Mouse (Mus musculus) midbrain, embryonic 10.5 days (tissue): ENCODE results near the gene Cxcl17. TPM values are rescaled to one million over a fixed set of nuclear protein-coding genes. Genes with fewer than 3 reads are reported as not detected.
"Not testable (repeated sequence)": the region's sequence is repeated elsewhere in the genome, so short reads cannot be mapped to it uniquely, and the experiment has no call there.

ENCODE experiments used
- DNase-seq: peaks from one replicate; pipeline ENCODE4 v3.0.0-alpha.2; 2017; ENCODE audit warnings: low spot score
- H3K27ac ChIP-seq: fragments of 300-500 bp; sonication (generic); replicated peaks from 2 replicates; pipeline ENCODE4 v1.5.1; 2016; ENCODE audit warnings: mild to moderate bottlenecking
- H3K27me3 ChIP-seq: fragments of 300-500 bp; sonication (generic); 2 replicates; pipeline ENCODE4 v1.6.1; 2016; ENCODE audit warnings: low read depth, mild to moderate bottlenecking; ENCODE audit not compliant: poor library complexity, severe bottlenecking
- H3K36me3 ChIP-seq: fragments of 300-500 bp; sonication (generic); 2 replicates; pipeline ENCODE4 v1.6.1; 2016; ENCODE audit warnings: mild to moderate bottlenecking, moderate library complexity
- H3K4me1 ChIP-seq: fragments of 300-500 bp; sonication (generic); 2 replicates; pipeline ENCODE4 v1.6.1; 2016
- H3K4me3 ChIP-seq: fragments of 300-500 bp; sonication (generic); 2 replicates; pipeline ENCODE4 v1.5.1; 2016; ENCODE audit warnings: mild to moderate bottlenecking, moderate library complexity
- H3K9me3 ChIP-seq: fragments of 300-500 bp; sonication (generic); replicated peaks from 2 replicates; pipeline ENCODE4 v1.6.1; 2016; ENCODE audit warnings: mild to moderate bottlenecking
- WGBS: fragments of 180-500 bp; shearing (Covaris S2); methylation state at CpG from one replicate; pipeline ENCODE4 v1.1.7; 2016; 5-methylcytosine and 5-hydroxymethylcytosine counted together
- polyA plus RNA-seq: library from polyadenylated mRNA; unstranded; fragments of >200 nt; fragmentation: Nextera tagmentation; extraction: Ambion mirVana; gene quantifications from 2 replicates; pipeline ENCODE4 v1.2.1, GENCODE M21; 2016

The Cxcl17 gene
- polyA plus RNA-seq, 1 experiment from 2014 or later: 0.37 TPM

- WGBS: 85% methylated on average over 8 of the region's 8 CpGs
- no peak overlapping the region for H3K4me3 ChIP-seq
- DNase-seq: no peak
- H3K9me3 ChIP-seq: no peaks in the 10 kb centered on the region
- H3K4me1 ChIP-seq: 0 out of 2 replicates have a peak, but pooled peaks cover 6% of the 10 kb centered on the region
- peaks cover 21% of the 10 kb centered on the region for H3K27me3 ChIP-seq
- no peak overlapping the region for H3K27ac ChIP-seq
- H3K36me3 ChIP-seq: no peaks in the 10 kb centered on the region
Observed at GRCm38 (mm10) chr7:25419536-25419935, 6.8 kb upstream of the Cxcl17 start.

GRCm38 (mm10) chr7:25417597-25417996, 4.9 kb upstream of the Cxcl17 start:
- Histone ChIP-seq H3K27ac (no peak overlapping the region), H3K4me3 (no peak overlapping the region), H3K9me3 (no peaks in the 10 kb centered on the region), H3K4me1 (peaks cover 6% of the 10 kb centered on the region; the same call in 1 of the 2 replicates), H3K27me3 (peaks cover 12% of the 10 kb centered on the region), H3K36me3 (no peaks in the 10 kb centered on the region)
- DNase-seq: no peak
- WGBS: 73% methylated on average over 1 of the region's 1 CpGs

- WGBS: 83% methylated on average over 3 of the region's 3 CpGs
- no peak for DNase-seq
- Histone ChIP-seq H3K4me1 (peaks cover 4% of the 10 kb centered on the region; the same call in 1 of the 2 replicates), H3K27ac (no peak overlapping the region), H3K27me3 (no peaks in the 10 kb centered on the region), H3K36me3 (no peaks in the 10 kb centered on the region), H3K9me3 (no peaks in the 10 kb centered on the region), H3K4me3 (no peak overlapping the region)
Observed at GRCm38 (mm10) chr7:25411861-25412260, 825 bp downstream of the Cxcl17 start.

- Histone ChIP-seq H3K9me3 (no peaks in the 10 kb centered on the region), H3K27ac (no peak overlapping the region), H3K4me3 (no peak overlapping the region), H3K36me3 (no peaks in the 10 kb centered on the region), H3K4me1 (peaks cover 4% of the 10 kb centered on the region; the same call in 1 of the 2 replicates), H3K27me3 (no peaks in the 10 kb centered on the region)
- no peak for DNase-seq
- WGBS: 85% methylated on average over 1 of the region's 1 CpGs
Observed at GRCm38 (mm10) chr7:25410969-25411615, 1.6 kb downstream of the Cxcl17 start.

GRCm38 (mm10) chr7:25409114-25409760, 3.4 kb downstream of the Cxcl17 start:
- DNase-seq: no peak
- Histone ChIP-seq H3K36me3 (no peaks in the 10 kb centered on the region), H3K27ac (no peak overlapping the region), H3K4me3 (no peak overlapping the region), H3K27me3 (no peaks in the 10 kb centered on the region), H3K4me1 (peaks cover 4% of the 10 kb centered on the region; the same call in 1 of the 2 replicates), H3K9me3 (no peaks in the 10 kb centered on the region)
- 46% methylated on average over 4 of the region's 4 CpGs for WGBS

GRCm38 (mm10) chr7:25406468-25406867, 6.2 kb downstream of the Cxcl17 start:
- DNase-seq: no peak
- Histone ChIP-seq H3K4me1 (peaks cover 6% of the 10 kb centered on the region; the same call in 1 of the 2 replicates), H3K27me3 (no peaks in the 10 kb centered on the region), H3K9me3 (no peaks in the 10 kb centered on the region), H3K27ac (no peak overlapping the region), H3K4me3 (no peak overlapping the region), H3K36me3 (no peaks in the 10 kb centered on the region)
- 92% methylated on average over 7 of the region's 7 CpGs for WGBS

- Histone ChIP-seq H3K27ac (no peak overlapping the region), H3K4me3 (no peak overlapping the region), H3K27me3 (0 out of 2 replicates have a peak, but pooled peaks cover 1% of the 10 kb centered on the region), H3K36me3 (no peaks in the 10 kb centered on the region), H3K9me3 (no peaks in the 10 kb centered on the region), H3K4me1 (peaks cover 6% of the 10 kb centered on the region; the same call in 1 of the 2 replicates)
- WGBS: 0% methylated on average over 2 of the region's 2 CpGs
- DNase-seq: peak; percentile 43
Observed at GRCm38 (mm10) chr7:25402671-25403101, 10.0 kb downstream of the Cxcl17 start.

GRCm38 (mm10) chr7:25401986-25402385, 10.7 kb downstream of the Cxcl17 start:
- no peak overlapping the region for H3K27ac ChIP-seq
- no peak for DNase-seq
- H3K9me3 ChIP-seq: no peaks in the 10 kb centered on the region
- no peak overlapping the region for H3K4me3 ChIP-seq
- peaks cover 6% of the 10 kb centered on the region; the same call in 1 of the 2 replicates for H3K4me1 ChIP-seq
- WGBS: 19% methylated on average over 5 of the region's 5 CpGs
- H3K27me3 ChIP-seq: peaks cover 8% of the 10 kb centered on the region; the same call in 1 of the 2 replicates
- H3K36me3 ChIP-seq: no peaks in the 10 kb centered on the region

- Histone ChIP-seq H3K36me3 (no peaks in the 10 kb centered on the region), H3K4me1 (peaks cover 7% of the 10 kb centered on the region), H3K27me3 (peaks cover 13% of the 10 kb centered on the region), H3K27ac (no peak overlapping the region), H3K4me3 (no peak overlapping the region), H3K9me3 (no peaks in the 10 kb centered on the region)
- WGBS: 61% methylated on average over 2 of the region's 2 CpGs
- DNase-seq: no peak
Observed at GRCm38 (mm10) chr7:25401551-25401950, 11.1 kb downstream of the Cxcl17 start.

- H3K27ac ChIP-seq, DNase-seq, H3K4me3 ChIP-seq, H3K36me3 ChIP-seq, H3K9me3 ChIP-seq: not testable (repeated sequence)
- Histone ChIP-seq H3K27me3 (peaks cover 23% of the 10 kb centered on the region), H3K4me1 (peaks cover 25% of the 10 kb centered on the region)
Observed at GRCm38 (mm10) chr7:25399028-25399427, 13.7 kb downstream of the Cxcl17 start.

- WGBS: 97% methylated on average over 1 of the region's 1 CpGs
- no peak for DNase-seq
- H3K4me3 ChIP-seq: no peak within 1 kb of the TSS
- H3K4me1 ChIP-seq: peaks cover 25% of the 10 kb centered on the region
- no peaks in the 10 kb centered on the region for H3K36me3 ChIP-seq
- H3K27me3 ChIP-seq: peaks cover 27% of the 10 kb centered on the region
- no peaks in the 10 kb centered on the region for H3K9me3 ChIP-seq
- no peak within 1 kb of the TSS for H3K27ac ChIP-seq
Observed at GRCm38 (mm10) chr7:25398610-25399009, 14.1 kb downstream of the Cxcl17 start, which contains the start of gene Lipe. TSS of gene Lipe (minus strand) at chr7:25398710.

- Histone ChIP-seq H3K27ac (peak overlapping the region; percentile 83), H3K4me3 (peak overlapping the region; percentile 80), H3K27me3 (peaks cover 42% of the 10 kb centered on the region), H3K9me3 (no peaks in the 10 kb centered on the region), H3K36me3 (no peaks in the 10 kb centered on the region), H3K4me1 (peaks cover 24% of the 10 kb centered on the region)
- 89% methylated on average over 14 of the region's 14 CpGs for WGBS
- DNase-seq: no peak
Observed at GRCm38 (mm10) chr7:25396621-25397020, 16.1 kb downstream of the Cxcl17 start.
